Mouse (Mus musculus) gonadal fat pad, adult 2 months (tissue): Measurements from ENCODE around the gene Zkscan5. TPM values are rescaled to one million over a fixed set of nuclear protein-coding genes. Genes with fewer than 3 reads are reported as not detected.
"Not testable (repeated sequence)": the region's sequence is repeated elsewhere in the genome, so short reads cannot be mapped to it uniquely, and the experiment has no call there.

Source experiments
- DNase-seq: peaks from one replicate; pipeline ENCODE4 v3.0.0-alpha.2; 2012; ENCODE audit warnings: low read depth
- polyA plus RNA-seq: library from polyadenylated mRNA; depleted of rRNA; stranded (reverse); fragments of >200 nt; gene quantifications from 2 replicates; pipeline ENCODE4 v1.2.3, GENCODE M21; 2012; rRNA removed

Gene Zkscan5
- polyA plus RNA-seq, 1 experiment, result 8.2 TPM

GRCm38 (mm10) chr5:145213505-145213904, 9.1 kb downstream of the Zkscan5 start:
- DNase-seq, result no peak

GRCm38 (mm10) chr5:145214679-145215078, 10.3 kb downstream of the Zkscan5 start:
- no peak for DNase-seq

DNA sequence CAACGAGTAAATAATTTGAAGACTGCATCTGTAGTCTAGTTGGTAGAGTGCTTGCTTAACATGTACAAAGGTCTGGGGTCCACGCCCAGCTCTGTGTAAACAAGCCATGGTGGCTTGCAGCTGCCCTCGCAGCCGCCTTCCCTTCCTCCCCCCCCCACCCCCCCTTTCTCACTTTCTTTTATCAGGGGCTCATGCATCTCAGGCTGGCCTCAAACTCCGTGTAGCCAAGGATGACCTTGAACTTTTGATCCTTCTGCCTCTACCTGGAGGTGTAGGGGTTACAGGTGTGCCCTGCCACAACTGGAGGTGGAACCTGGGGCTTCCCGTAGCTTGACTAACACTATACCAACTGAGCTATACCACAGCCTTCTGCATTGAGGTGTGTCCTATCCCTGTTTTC, 13.4 kb downstream of the Zkscan5 start:
- DNase-seq, result no peak

DNA sequence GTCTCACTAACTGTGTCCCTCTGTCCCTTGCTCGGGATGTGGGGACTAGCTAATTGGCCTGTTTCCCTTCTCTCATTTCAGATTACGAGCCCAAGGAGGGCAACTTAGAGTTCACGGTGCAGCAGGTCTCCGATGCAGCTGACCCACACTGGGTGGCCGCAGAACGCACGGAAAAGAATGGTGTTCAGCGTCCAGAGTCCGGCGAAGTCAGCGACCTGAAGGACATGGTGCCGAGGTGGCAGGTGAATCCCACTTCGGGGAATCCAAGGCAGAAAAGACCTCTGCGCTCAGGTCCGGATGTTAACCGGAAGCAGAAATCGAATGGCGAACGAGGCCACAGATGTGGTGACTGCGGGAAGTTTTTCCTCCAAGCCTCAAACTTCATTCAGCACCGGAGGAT, 13.8 kb downstream of the Zkscan5 start:
- no peak for DNase-seq

DNA sequence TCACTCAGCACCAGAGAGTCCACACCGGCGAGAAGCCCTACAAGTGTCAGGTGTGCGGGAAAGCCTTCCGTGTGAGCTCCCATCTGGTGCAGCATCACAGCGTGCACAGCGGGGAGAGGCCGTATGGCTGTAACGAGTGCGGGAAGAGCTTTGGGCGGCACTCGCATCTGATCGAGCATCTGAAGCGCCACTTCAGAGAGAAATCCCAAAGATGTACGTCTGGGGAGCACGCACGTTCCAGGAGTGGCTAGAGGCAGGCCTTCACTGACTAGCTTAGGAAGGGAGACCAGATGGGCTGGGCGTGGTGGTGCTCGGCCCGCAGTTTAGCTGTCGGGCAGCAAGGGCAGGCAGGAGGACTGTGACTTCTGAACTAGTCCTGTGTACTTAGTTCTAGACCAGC, 14.3 kb downstream of the Zkscan5 start:
- DNase-seq, result no peak

GRCm38 (mm10) chr5:145219981-145220380, 15.6 kb downstream of the Zkscan5 start:
- DNase-seq, result no peak

GRCm38 (mm10) chr5:145222840-145223239, 18.5 kb downstream of the Zkscan5 start:
- DNase-seq, result peak; percentile 45

GRCm38 (mm10) chr5:145223395-145223794, 19.0 kb downstream of the Zkscan5 start:
- no peak for DNase-seq

DNA sequence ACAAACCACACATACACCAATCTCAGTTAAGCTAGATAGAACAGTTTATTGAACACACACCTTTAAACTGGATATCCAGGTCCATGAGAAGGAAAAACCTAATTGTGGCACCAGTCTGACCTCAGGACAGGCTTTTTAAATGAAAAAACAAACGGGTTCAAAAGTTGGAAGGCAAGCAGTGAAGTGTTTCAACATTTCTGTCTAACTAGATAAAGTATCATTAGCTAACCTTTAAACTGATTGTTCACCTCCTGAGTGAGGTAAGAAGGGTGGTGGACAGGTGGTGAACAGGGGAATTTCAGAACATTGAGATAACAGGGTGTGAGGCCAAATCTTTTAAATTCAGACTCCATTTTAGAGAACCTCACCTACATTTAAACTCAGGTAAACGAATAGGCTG, 22.1 kb downstream of the Zkscan5 start:
- no peak for DNase-seq

DNA sequence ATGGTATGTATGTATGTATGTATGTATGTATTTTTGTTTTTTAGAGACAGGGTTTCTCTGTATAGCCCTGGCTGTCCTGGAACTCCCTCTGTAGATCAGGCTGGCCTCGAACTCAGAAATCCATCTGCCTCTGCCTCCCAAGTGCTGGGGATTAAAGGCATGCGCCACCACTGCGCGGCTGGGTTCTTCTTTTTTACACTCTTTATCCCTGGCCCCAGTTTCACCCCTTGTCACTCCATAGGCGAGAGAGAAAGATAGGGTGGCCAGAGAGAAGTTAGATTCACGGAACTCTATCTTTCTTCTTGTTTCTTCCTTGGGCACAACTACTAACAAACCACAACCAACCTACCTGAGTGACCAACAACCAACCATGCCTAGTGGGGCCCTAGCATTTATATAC, 24.9 kb downstream of the Zkscan5 start:
- not testable (repeated sequence) for DNase-seq

DNA sequence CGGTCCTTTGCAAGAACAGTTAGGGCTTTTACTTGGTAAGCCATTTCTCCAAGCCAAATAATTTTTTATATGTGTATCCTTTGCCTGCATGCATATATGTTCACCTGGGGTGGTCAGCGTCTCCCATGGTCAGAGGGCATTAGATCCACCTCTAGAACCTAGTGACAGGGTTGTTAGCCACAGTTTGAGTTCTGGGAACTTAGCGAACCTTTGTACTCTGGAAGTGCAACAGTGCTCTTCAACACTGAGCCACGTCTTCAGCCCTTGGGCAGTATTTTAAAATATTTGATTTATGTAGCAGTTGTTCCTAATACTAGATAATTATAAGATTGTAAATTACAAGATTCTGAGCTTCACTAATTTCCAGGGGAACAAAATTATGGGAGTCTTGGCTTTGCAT, 26.3 kb downstream of the Zkscan5 start:
- DNase-seq, result no peak

GRCm38 (mm10) chr5:145231367-145231871, 27.1 kb downstream of the Zkscan5 start, which contains the start of gene Zfp655:
TSS of gene Zfp655 (plus strand) at chr5:145231715.
- DNase-seq, result peak; percentile 56

- no peak for DNase-seq
These were observed 27.6 kb downstream of the Zkscan5 start for GRCm38 (mm10) chr5:145231893-145232411.

DNA sequence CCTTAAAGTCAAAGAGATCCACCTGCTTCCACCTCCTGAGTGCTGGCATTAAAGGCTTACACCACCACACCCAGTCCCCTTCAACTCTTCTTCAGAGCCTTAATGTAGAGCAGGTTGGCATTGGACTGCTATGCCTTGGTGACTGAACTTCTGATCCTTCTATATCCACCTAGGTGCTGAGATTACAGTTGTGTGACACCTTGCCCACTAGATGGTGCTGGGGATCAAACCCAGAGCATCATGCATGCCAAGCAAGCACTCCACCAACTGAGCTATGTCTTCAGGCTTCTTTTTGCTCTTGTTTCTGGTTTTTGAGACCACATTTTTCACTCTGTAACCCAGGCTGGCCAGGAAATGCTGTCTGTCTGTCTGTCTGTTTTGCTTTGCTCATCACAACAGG, 30.3 kb downstream of the Zkscan5 start:
- no peak for DNase-seq

- DNase-seq, result no peak
These were observed 45.2 kb downstream of the Zkscan5 start for GRCm38 (mm10) chr5:145249520-145249919.

Other genes with a start within 250 kb of the Zkscan5 start
- 29.6 and 29.8 TPM in 2 replicates for gene Smurf1, start 238.7 kb upstream of the Zkscan5 start, polyA plus RNA-seq
- gene Gm4871, start 171.8 kb upstream of the Zkscan5 start, polyA plus RNA-seq, result 0.13 TPM in 1 of 2 replicates, not detected in the other
- 0.53 TPM in 1 of 2 replicates, not detected in the other for gene 1700018F24Rik, start 161.6 kb upstream of the Zkscan5 start, polyA plus RNA-seq
- gene Arpc1a, start 120.7 kb upstream of the Zkscan5 start, polyA plus RNA-seq, result 175 and 197 TPM in 2 replicates
- gene Kpna7, start 120.5 kb upstream of the Zkscan5 start, polyA plus RNA-seq, result 0.05 TPM in 1 of 2 replicates, not detected in the other
- gene Arpc1b, start 90.3 kb upstream of the Zkscan5 start, polyA plus RNA-seq, result 563 and 599 TPM in 2 replicates
- 22.7 and 25.9 TPM in 2 replicates for gene Pdap1, start 64.3 kb upstream of the Zkscan5 start, polyA plus RNA-seq
- gene Bud31, start 64.2 kb upstream of the Zkscan5 start, polyA plus RNA-seq, result 42.6 and 72.1 TPM in 2 replicates
- gene Ptcd1, start 37.5 kb upstream of the Zkscan5 start, polyA plus RNA-seq, result 15.8 and 17.7 TPM in 2 replicates
- gene Cpsf4, start 37.3 kb upstream of the Zkscan5 start, polyA plus RNA-seq, result 24.4 and 25.7 TPM in 2 replicates
- 136 and 153 TPM in 2 replicates for gene Atp5j2, start 12.5 kb upstream of the Zkscan5 start, polyA plus RNA-seq
- gene Zkscan14, start 2.7 kb upstream of the Zkscan5 start, polyA plus RNA-seq, result 4.4 and 4.7 TPM in 2 replicates
- gene Zfp655, start 27.2 kb downstream of the Zkscan5 start, polyA plus RNA-seq, result 17.6 and 23.9 TPM in 2 replicates
- 18.0 and 21.9 TPM in 2 replicates for gene Zscan25, start 75.9 kb downstream of the Zkscan5 start, polyA plus RNA-seq
- not detected in 2 replicates for gene Cyp3a57, start 140.7 kb downstream of the Zkscan5 start, polyA plus RNA-seq